Mouse (Mus musculus) liver, adult 2 months (tissue): ENCODE data around the gene Emilin3.

ENCODE experiments used
- CTCF ChIP-seq: fragments of 200-500 bp; IDR thresholded peaks from 2 replicates; pipeline ENCODE4 v1.5.1; 2011; ENCODE audit warnings: low read depth, low read length, control low read depth
- POLR2A ChIP-seq: fragments of 200-500 bp; IDR thresholded peaks from 2 replicates; pipeline ENCODE4 v1.6.1; 2011; ENCODE audit warnings: low read length, control low read depth; ENCODE audit not compliant: insufficient read depth; ENCODE audit errors: extremely low read depth

- TF ChIP-seq CTCF (no peak), POLR2A (no peak)
These were observed at the start of gene Emilin3 for GRCm38 (mm10) chr2:160912231-160912671.
